Mouse (Mus musculus) stomach, postnatal 0 days (tissue): ENCODE data around the gene Rsph14.

Experiments
- CTCF ChIP-seq: IDR thresholded peaks from 2 replicates; pipeline ENCODE4 v1.5.1; 2016; ENCODE audit warnings: antibody characterized with exemption, low read depth, mild to moderate bottlenecking, moderate library complexity
- EP300 ChIP-seq: optimal IDR thresholded peaks from 2 replicates; pipeline ENCODE3; 2016; ENCODE audit warnings: antibody characterized with exemption

GRCm38 (mm10) chr10:74966850-74967451 lies 65.4 kb downstream of the Rsph14 start, which contains the start of gene Gnaz:
- peak; percentile 56 for TF ChIP-seq CTCF
- TF ChIP-seq EP300: no peak
